Mouse (Mus musculus): ENCODE measurements at regions not wholly inside any gene's neighbourhood (a gene's known extent, or its start where the extent isn't known, plus 50 kb on each side); places are given as distances from the start of the nearest gene placed in this dataset.

DNA sequence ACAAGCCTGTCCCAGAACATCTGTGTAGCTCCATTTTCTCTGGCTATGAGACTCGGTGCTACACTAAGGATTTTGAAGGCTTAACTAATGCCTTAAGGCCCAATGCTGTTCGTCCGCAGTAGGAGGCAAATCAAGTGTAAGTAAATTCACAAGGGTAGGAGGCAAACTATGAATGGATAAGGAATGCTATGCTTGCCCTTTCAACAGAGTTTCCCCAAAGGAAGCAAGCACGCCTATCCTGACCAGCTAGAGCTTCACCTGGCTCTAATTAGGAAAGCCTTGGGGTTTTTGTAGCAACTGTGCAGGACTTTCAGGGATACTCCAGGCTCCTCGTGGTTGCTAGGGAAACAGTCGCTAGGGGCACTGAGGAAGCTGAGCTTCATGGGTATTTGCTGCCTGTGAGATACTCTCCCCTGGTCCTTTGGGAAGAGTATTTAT is 532.4 kb upstream of the Pbx1 start:
- no peak for TF ChIP-seq CTCF (IDR thresholded peaks at IDR 0.05; ENCODE audit: control insufficient read depth, insufficient read depth, insufficient read length)
- no peak for TF ChIP-seq MAX (IDR thresholded peaks at IDR 0.05)
- TF ChIP-seq CEBPB (IDR thresholded peaks at IDR 0.05; ENCODE audit: low read depth): no peak
- TF ChIP-seq USF1 (IDR thresholded peaks at IDR 0.05; ENCODE audit: low read depth): no peak
- TF ChIP-seq FOSL1 (IDR thresholded peaks at IDR 0.05; ENCODE audit: insufficient read depth, low read length, poor library complexity, severe bottlenecking): no peak
